In genomic region chr12:80562793-80563192, GRCm38 (mm10) we compare ENCODE assay signal across 21 mouse cellular contexts. TPM values are rescaled to one million over a fixed set of nuclear protein-coding genes. Genes with fewer than 3 reads are reported as not detected.
DNase-seq lines count a peak whose midpoint lies in the region; ATAC-seq lines count a peak whose summit lies in the region.
"Had no signal": no experiment of that assay in that cellular context is flagged by ENCODE, and none has a peak within 500 bp of the region (broad histone marks: within the 10 kb centered on the region; RNA-seq: fewer than 3 reads in every experiment).

No protein-coding gene starts in this region.

- H3K27me3 ChIP-seq in heart, embryonic 10.5 days (ENCODE audit: insufficient read depth, poor library complexity, severe bottlenecking) = no peaks in the 10 kb centered on the region
- H3K27me3 ChIP-seq in heart, embryonic 13.5 days (replicated peaks) = no peaks in the 10 kb centered on the region
- no peaks in the 10 kb centered on the region for H3K27me3 ChIP-seq in midbrain, embryonic 14.5 days (ENCODE audit: control insufficient read depth, insufficient read depth, low read length)
- H3K27me3 ChIP-seq in midbrain, embryonic 16.5 days (ENCODE audit: control insufficient read depth, insufficient read depth, low read depth, low read length) = no peaks in the 10 kb centered on the region
- H3K27me3 ChIP-seq: intestine, embryonic 15.5 days; midbrain, embryonic 13.5 days had no signal

- 46% methylated on average over 5 of the region's 5 CpGs for WGBS in heart, embryonic 10.5 days
- 26% methylated on average over 5 of the region's 5 CpGs for WGBS in heart, embryonic 13.5 days
- WGBS in midbrain, embryonic 14.5 days = 76% methylated on average over 5 of the region's 5 CpGs
- 70% methylated on average over 5 of the region's 5 CpGs for WGBS in midbrain, embryonic 16.5 days

- H3K27ac ChIP-seq in heart, embryonic 10.5 days = no peak overlapping the region
- H3K27ac ChIP-seq in heart, embryonic 13.5 days (replicated peaks) = peak overlapping the region; percentile 69
- H3K27ac ChIP-seq in midbrain, embryonic 14.5 days (replicated peaks; ENCODE audit: low read depth, low read length) = no peak overlapping the region
- no peak overlapping the region for H3K27ac ChIP-seq in midbrain, embryonic 16.5 days (ENCODE audit: low read length)
- H3K27ac ChIP-seq: embryonic facial prominence, embryonic 10.5 days; hindbrain, embryonic 10.5 days; intestine, embryonic 15.5 days; macrophage; midbrain, embryonic 13.5 days had no signal

- H3K4me1 ChIP-seq in heart, embryonic 10.5 days = peaks cover 15% of the 10 kb centered on the region
- peaks cover 31% of the 10 kb centered on the region for H3K4me1 ChIP-seq in heart, embryonic 13.5 days
- peaks cover 17% of the 10 kb centered on the region for H3K4me1 ChIP-seq in midbrain, embryonic 14.5 days (ENCODE audit: control insufficient read depth, insufficient read depth, low read length)
- H3K4me1 ChIP-seq in midbrain, embryonic 16.5 days (ENCODE audit: control insufficient read depth, insufficient read depth, low read length) = peaks cover 24% of the 10 kb centered on the region

- H3K9ac ChIP-seq in heart, embryonic 13.5 days = 0 out of 2 replicates have a peak overlapping the region, but pooled peaks have one; percentile 19
- H3K9ac ChIP-seq in midbrain, embryonic 14.5 days (replicated peaks; ENCODE audit: low read length) = no peak overlapping the region
- no peak overlapping the region for H3K9ac ChIP-seq in midbrain, embryonic 16.5 days (ENCODE audit: low read depth, low read length)
- H3K9ac ChIP-seq: forebrain, postnatal 0 days; intestine, embryonic 15.5 days; midbrain, embryonic 13.5 days had no signal

- no peaks in the 10 kb centered on the region for H3K36me3 ChIP-seq in heart, embryonic 10.5 days
- H3K36me3 ChIP-seq in heart, embryonic 13.5 days = no peaks in the 10 kb centered on the region
- H3K36me3 ChIP-seq in midbrain, embryonic 14.5 days (ENCODE audit: control insufficient read depth, insufficient read depth, low read length) = no peaks in the 10 kb centered on the region
- H3K36me3 ChIP-seq in midbrain, embryonic 16.5 days (ENCODE audit: control insufficient read depth, insufficient read depth, low read length) = no peaks in the 10 kb centered on the region
- H3K36me3 ChIP-seq: embryonic facial prominence, embryonic 10.5 days; hindbrain, embryonic 10.5 days; intestine, embryonic 15.5 days; midbrain, embryonic 13.5 days had no signal

- no peak for ATAC-seq in heart, embryonic 13.5 days (ENCODE audit: extremely low read depth, insufficient number of reproducible peaks, low FRiP score, low TSS enrichment)
- no peak for ATAC-seq in midbrain, embryonic 14.5 days (ENCODE audit: low FRiP score, low TSS enrichment)
- no peak for ATAC-seq in midbrain, embryonic 16.5 days
- ATAC-seq: forebrain, postnatal 0 days; intestine, embryonic 15.5 days; midbrain, embryonic 13.5 days had no signal

- peak; percentile 92 for DNase-seq in heart, adult 11 months
- no peak for DNase-seq in heart, embryonic 10.5 days (ENCODE audit: low spot score)
- DNase-seq in MN1 (ENCODE audit: low spot score) = peak; percentile 20
- DNase-seq in heart, postnatal 4 days = peak; percentile 67
- no peak for DNase-seq in midbrain, embryonic 14.5 days
- no peak for DNase-seq in right cerebral cortex, postnatal 4 days
- DNase-seq: adrenal gland, adult 2 months; B cell, adult 2 months; forebrain, postnatal 0 days; gastrocnemius, postnatal 10 days; kidney, postnatal 25 days; thymus, postnatal 4 days had no signal

- no peaks in the 10 kb centered on the region for H3K9me3 ChIP-seq in heart, embryonic 10.5 days
- no peaks in the 10 kb centered on the region for H3K9me3 ChIP-seq in heart, embryonic 13.5 days
- H3K9me3 ChIP-seq in midbrain, embryonic 14.5 days (ENCODE audit: control insufficient read depth, low read length) = no peaks in the 10 kb centered on the region
- no peaks in the 10 kb centered on the region for H3K9me3 ChIP-seq in midbrain, embryonic 16.5 days (replicated peaks; ENCODE audit: control insufficient read depth, low read length, poor library complexity, severe bottlenecking)
- H3K9me3 ChIP-seq: embryonic facial prominence, embryonic 10.5 days; hindbrain, embryonic 10.5 days; intestine, embryonic 15.5 days; midbrain, embryonic 13.5 days had no signal

- H3K4me3 ChIP-seq in heart, embryonic 10.5 days = no peak overlapping the region
- H3K4me3 ChIP-seq in heart, embryonic 13.5 days = no peak overlapping the region
- no peak overlapping the region for H3K4me3 ChIP-seq in midbrain, embryonic 14.5 days (replicated peaks; ENCODE audit: low read depth, low read length)
- no peak overlapping the region for H3K4me3 ChIP-seq in midbrain, embryonic 16.5 days (ENCODE audit: low read depth, low read length)
- H3K4me3 ChIP-seq: embryonic facial prominence, embryonic 10.5 days; erythroblast, embryonic 14.5 days; hindbrain, embryonic 10.5 days; intestine, embryonic 15.5 days; midbrain, embryonic 13.5 days had no signal

- H3K4me2 ChIP-seq in heart, embryonic 13.5 days = peak overlapping the region; percentile 17; the same call in 1 of the 2 replicates
- no peak overlapping the region for H3K4me2 ChIP-seq in midbrain, embryonic 14.5 days (ENCODE audit: low read length)
- no peak overlapping the region for H3K4me2 ChIP-seq in midbrain, embryonic 16.5 days (ENCODE audit: low read length)
- H3K4me2 ChIP-seq: intestine, embryonic 15.5 days; liver, embryonic 11.5 days; midbrain, embryonic 13.5 days had no signal

RNA-seq across cellular contexts. Expression of gene Galnt16, which starts 44.7 kb away (rescaled TPM):
- polyA plus RNA-seq in heart, embryonic 10.5 days (2016; fragmentation: Nextera tagmentation; extraction: Ambion mirVana) = 2.4 and 5.2 TPM in 2 replicates
- polyA plus RNA-seq in heart, embryonic 13.5 days (2015; fragmentation: Nextera tagmentation; extraction: Ambion mirVana) = 3.2 and 3.7 TPM in 2 replicates
- total RNA-seq in heart, postnatal 4 days (2021) = 10 to 100 TPM; 15.7 to 17.8 TPM
- polyA plus RNA-seq in midbrain, embryonic 14.5 days (2014; fragmentation: Nextera tagmentation; extraction: Ambion mirVana) = 21.7 and 30.4 TPM in 2 replicates
- 41.8 and 43.3 TPM in 2 replicates for polyA plus RNA-seq in midbrain, embryonic 16.5 days (2015; fragmentation: Nextera tagmentation; extraction: Ambion mirVana)
- polyA plus RNA-seq: macrophage had no signal

Comparison
In these comparisons a context has a peak if more than half of its experiments do, and no peak if none do; other contexts are left out.
1. DNase-seq: peak in heart, adult 11 months (single experiment), MN1 (single experiment) and heart, postnatal 4 days (single experiment); none in heart, embryonic 10.5 days (single experiment), midbrain, embryonic 14.5 days (single experiment) and right cerebral cortex, postnatal 4 days (single experiment).